Mouse (Mus musculus) lung, postnatal 0 days (tissue): Measurements from ENCODE around the gene Glra2. TPM values are rescaled to one million over a fixed set of nuclear protein-coding genes. Genes with fewer than 3 reads are reported as not detected.

Experiments used
- ATAC-seq: fragments of 200-750 bp; cut with Nextera tagmentation; 2 replicates; pipeline ENCODE4 v1.8.0; 2017; ENCODE audit warnings: moderate library complexity
- DNase-seq: peaks from one replicate; pipeline ENCODE4 v3.0.0-alpha.2; 2016; ENCODE audit warnings: low spot score
- H3K27ac ChIP-seq: fragments of 300-500 bp; sonication (generic); 2 replicates; pipeline ENCODE4 v1.5.1; 2014; ENCODE audit warnings: antibody characterized with exemption, mild to moderate bottlenecking, low read length, mixed read lengths
- H3K27me3 ChIP-seq: fragments of 300-500 bp; sonication (generic); replicated peaks from 2 replicates; pipeline ENCODE4 v1.6.1; 2014; ENCODE audit warnings: low read length, mixed read lengths; ENCODE audit not compliant: insufficient read depth
- H3K36me3 ChIP-seq: fragments of 300-500 bp; sonication (generic); 2 replicates; pipeline ENCODE4 v1.6.1; 2014; ENCODE audit warnings: low read length, mixed read lengths; ENCODE audit not compliant: insufficient read depth
- H3K4me1 ChIP-seq: fragments of 300-500 bp; sonication (generic); 2 replicates; pipeline ENCODE4 v1.6.1; 2014; ENCODE audit warnings: antibody characterized with exemption, low read depth, low read length, mixed read lengths; ENCODE audit not compliant: insufficient read depth
- H3K4me2 ChIP-seq: fragments of 300-500 bp; sonication (generic); replicated peaks from 2 replicates; pipeline ENCODE4 v1.6.1; 2014; ENCODE audit warnings: low read depth, mild to moderate bottlenecking, low read length, moderate library complexity, mixed read lengths
- H3K4me3 ChIP-seq: fragments of 300-500 bp; sonication (generic); 2 replicates; pipeline ENCODE4 v1.5.1; 2014; ENCODE audit warnings: low read depth, low read length
- H3K9ac ChIP-seq: fragments of 300-500 bp; sonication (generic); replicated peaks from 2 replicates; pipeline ENCODE4 v1.6.1; 2014; ENCODE audit warnings: low read depth, mild to moderate bottlenecking
- H3K9me3 ChIP-seq: fragments of 300-500 bp; sonication (generic); 2 replicates; pipeline ENCODE4 v1.6.1; 2016; ENCODE audit warnings: low read length, mixed read lengths
- CTCF ChIP-seq: IDR thresholded peaks from 2 replicates; pipeline ENCODE4 v1.5.1; 2016; ENCODE audit warnings: antibody characterized with exemption, mild to moderate bottlenecking
- EP300 ChIP-seq: IDR thresholded peaks from 2 replicates; pipeline ENCODE4 v1.6.1; 2016; ENCODE audit warnings: antibody characterized with exemption, mild to moderate bottlenecking, control low read depth
- WGBS: fragments of 180-500 bp; shearing (Covaris S2); extraction: QIAGEN DNeasy Blood & Tissue Kit; methylation state at CpG from one replicate; pipeline ENCODE4 v1.1.7; 2014; 5-methylcytosine and 5-hydroxymethylcytosine counted together
- polyA plus RNA-seq: library from polyadenylated mRNA; unstranded; fragments of >200 nt; fragmentation: Nextera tagmentation; extraction: Ambion mirVana; gene quantifications from 2 replicates; pipeline ENCODE4 v1.2.1, GENCODE M21; 2015

Gene Glra2
- polyA plus RNA-seq, 1 experiment from 2014 or later: not detected

DNA sequence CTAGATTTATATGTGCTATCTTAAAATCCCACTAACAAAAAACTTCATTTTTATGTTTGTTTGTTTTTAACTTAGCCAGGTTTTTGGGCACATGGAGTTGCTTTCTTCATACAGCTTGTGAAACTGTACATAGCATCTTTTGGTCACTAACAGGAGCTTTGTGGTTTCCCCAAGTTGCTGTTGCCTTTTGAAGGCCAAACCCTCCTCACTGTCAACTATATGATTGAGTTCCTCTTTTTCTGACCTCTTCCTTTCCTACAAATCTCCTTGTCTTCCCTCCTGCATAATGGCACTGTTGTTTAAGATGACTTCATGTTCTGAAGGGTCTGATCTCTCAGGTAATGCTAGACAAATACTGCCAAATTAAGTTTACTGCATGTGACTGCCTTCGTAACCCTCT, 170.6 kb downstream of the Glra2 start:
- Histone ChIP-seq H3K4me3 (no peak overlapping the region), H3K4me2 (no peak overlapping the region), H3K36me3 (no peaks in the 10 kb centered on the region), H3K27me3 (no peaks in the 10 kb centered on the region), H3K4me1 (no peaks in the 10 kb centered on the region), H3K27ac (no peak overlapping the region), H3K9ac (no peak overlapping the region), H3K9me3 (no peaks in the 10 kb centered on the region)
- WGBS: 90% methylated on average over 1 of the region's 1 CpGs
- no peak for DNase-seq
- no peak for ATAC-seq
- TF ChIP-seq CTCF (no peak), EP300 (no peak)

DNA sequence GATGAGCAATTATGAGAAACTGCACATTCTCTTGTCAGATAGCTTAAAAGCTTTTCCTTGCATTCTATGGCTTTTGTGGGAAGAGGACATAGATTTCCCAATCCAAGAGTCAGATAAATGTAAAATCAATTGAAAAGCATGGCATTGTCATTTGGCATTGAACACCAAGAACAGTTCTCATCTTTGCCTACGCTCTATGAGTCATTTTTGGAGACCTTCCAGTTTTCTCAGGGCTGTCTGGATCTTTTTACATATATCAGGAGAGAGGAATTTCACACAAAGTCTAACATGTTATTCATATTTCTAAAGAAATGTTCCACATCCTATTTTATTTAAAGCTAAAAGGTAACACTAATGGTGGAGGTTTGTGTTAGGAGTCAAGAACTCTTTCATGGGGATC, 223.0 kb downstream of the Glra2 start:
- Histone ChIP-seq H3K4me2 (no peak overlapping the region), H3K4me3 (no peak overlapping the region), H3K27ac (no peak overlapping the region), H3K9me3 (no peaks in the 10 kb centered on the region), H3K4me1 (no peaks in the 10 kb centered on the region), H3K27me3 (no peaks in the 10 kb centered on the region), H3K9ac (no peak overlapping the region), H3K36me3 (no peaks in the 10 kb centered on the region)
- ATAC-seq (no peak), DNase-seq (no peak)
- TF ChIP-seq EP300: no peak
- no peak for TF ChIP-seq CTCF
- WGBS: 54% methylated on average over 1 of the region's 1 CpGs
